8 mouse cellular contexts compared by ENCODE assay signal in genomic region chr10:111166057-111166841, GRCm38 (mm10). TPM values are rescaled to one million over a fixed set of nuclear protein-coding genes. Genes with fewer than 3 reads are reported as not detected.
DNase-seq lines count a peak whose midpoint lies in the region; ATAC-seq and TF ChIP-seq lines count a peak whose summit lies in the region.

No protein-coding gene starts in this region.

- peak overlapping the region; percentile 93; the same call in 1 of the 2 replicates for H3K9ac ChIP-seq in forebrain, embryonic 14.5 days (ENCODE audit: low read length)
- peak overlapping the region; percentile 99 for H3K9ac ChIP-seq in liver, embryonic 12.5 days

- H3K27ac ChIP-seq in gastrocnemius, adult 2 months = peak overlapping the region; percentile 97
- no peak overlapping the region for H3K27ac ChIP-seq in forebrain, embryonic 14.5 days (ENCODE audit: low read depth, low read length)
- H3K27ac ChIP-seq in liver, embryonic 12.5 days = peak overlapping the region; percentile 97

- H3K9me3 ChIP-seq in forebrain, embryonic 14.5 days (replicated peaks; ENCODE audit: control insufficient read depth, low read length) = no peaks in the 10 kb centered on the region
- no peaks in the 10 kb centered on the region for H3K9me3 ChIP-seq in liver, embryonic 12.5 days (replicated peaks)

- no peak for DNase-seq in gastrocnemius, adult 2 months
- no peak for DNase-seq in gastrocnemius, adult 18-20 months (ENCODE audit: low spot score)
- peak; percentile 49 for DNase-seq in A20 (ENCODE audit: low read depth, low spot score)
- DNase-seq in forebrain, embryonic 14.5 days (ENCODE audit: low spot score) = no peak
- DNase-seq in testis, postnatal 14 days (ENCODE audit: low spot score) = no peak
- no peak for DNase-seq in frontal cortex, adult 2 months (ENCODE audit: extremely low spot score in 1 of 2, low spot score in 1 of 2)
- DNase-seq in frontal cortex, postnatal 36 days (ENCODE audit: low spot score in 2 of 2) = no peak

- intact Hi-C loops in gastrocnemius, adult 2 months (cut with DNase I) = loop anchor here (10.0 kb wide), 1 partner anchor 309 kb away; the partner anchor contains the start of gene Nap1l1

- peak overlapping the region; percentile 96 for H3K4me3 ChIP-seq in gastrocnemius, adult 2 months
- peak overlapping the region; percentile 99 for H3K4me3 ChIP-seq in forebrain, embryonic 14.5 days (ENCODE audit: low read depth, low read length)
- H3K4me3 ChIP-seq in liver, embryonic 12.5 days = peak overlapping the region; percentile 97

- H3K36me3 ChIP-seq in forebrain, embryonic 14.5 days (ENCODE audit: control insufficient read depth, insufficient read depth, low read length) = no peaks in the 10 kb centered on the region
- no peaks in the 10 kb centered on the region for H3K36me3 ChIP-seq in liver, embryonic 12.5 days

- no peak for ATAC-seq in forebrain, embryonic 14.5 days
- ATAC-seq in liver, embryonic 12.5 days = no peak

- WGBS in forebrain, embryonic 14.5 days = 31% methylated on average over 4 of the region's 4 CpGs
- 57% methylated on average over 4 of the region's 4 CpGs for WGBS in liver, embryonic 12.5 days (ENCODE audit: insufficient replicate concordance)

- H3K4me2 ChIP-seq in forebrain, embryonic 14.5 days (ENCODE audit: low read length) = peak overlapping the region; percentile 51
- peak overlapping the region; percentile 75 for H3K4me2 ChIP-seq in liver, embryonic 12.5 days

- H3K27me3 ChIP-seq in forebrain, embryonic 14.5 days (replicated peaks; ENCODE audit: control insufficient read depth, insufficient read depth, low read length) = no peaks in the 10 kb centered on the region
- H3K27me3 ChIP-seq in liver, embryonic 12.5 days (replicated peaks) = no peaks in the 10 kb centered on the region

- peaks cover 5% of the 10 kb centered on the region; the same call in 1 of the 2 replicates for H3K4me1 ChIP-seq in forebrain, embryonic 14.5 days (ENCODE audit: control insufficient read depth, insufficient read depth, low read length)
- peaks cover 74% of the 10 kb centered on the region for H3K4me1 ChIP-seq in liver, embryonic 12.5 days

- no peak for TF ChIP-seq CTCF in gastrocnemius, adult 2 months (IDR thresholded peaks at IDR 0.05)

RNA-seq across cellular contexts. Expression of gene Osbpl8, which starts 1.7 kb away (rescaled TPM):
- 10 to 100 TPM; 13.6 to 15.6 TPM for total RNA-seq in gastrocnemius, adult 2 months (2021)
- total RNA-seq in gastrocnemius, adult 18-20 months (2021) = 10 to 100 TPM; 13.1 to 17.0 TPM
- 12.9 and 17.4 TPM in 2 replicates for polyA plus RNA-seq in forebrain, embryonic 14.5 days (2014; fragmentation: Nextera tagmentation; extraction: Ambion mirVana)
- 11.4 and 12.1 TPM in 2 replicates for polyA plus RNA-seq in liver, embryonic 12.5 days (2016; fragmentation: Nextera tagmentation; extraction: Ambion mirVana)
- polyA plus RNA-seq in frontal cortex, adult 2 months (2012; rRNA removed) = 28.5 and 31.3 TPM in 2 replicates
